Mouse (Mus musculus) large intestine, adult 2 months (tissue): ENCODE measurements around the gene Fbxo46. TPM values are rescaled to one million over a fixed set of nuclear protein-coding genes. Genes with fewer than 3 reads are reported as not detected.

Source experiments
- polyA plus RNA-seq: library from polyadenylated mRNA; depleted of rRNA; stranded (reverse); fragments of >200 nt; gene quantifications from 2 replicates; pipeline ENCODE4 v1.2.3, GENCODE M21; 2012; rRNA removed

Fbxo46 gene
- polyA plus RNA-seq, 1 experiment: 9.8 TPM

Other genes with a start within 250 kb of the Fbxo46 start
- 539 and 693 TPM in 2 replicates for gene Pglyrp1, start 248.5 kb upstream of the Fbxo46 start, polyA plus RNA-seq
- 19.2 and 25.2 TPM in 2 replicates for gene Ccdc61, start 209.4 kb upstream of the Fbxo46 start, polyA plus RNA-seq
- 0.17 and 0.21 TPM in 2 replicates for gene Nova2, start 194.0 kb upstream of the Fbxo46 start, polyA plus RNA-seq
- gene Nanos2, start 132.5 kb upstream of the Fbxo46 start, polyA plus RNA-seq: not detected in 2 replicates
- 1.9 and 2.0 TPM in 2 replicates for gene Mypop, start 128.6 kb upstream of the Fbxo46 start, polyA plus RNA-seq
- 18.7 and 19.4 TPM in 2 replicates for gene Irf2bp1, start 115.8 kb upstream of the Fbxo46 start, polyA plus RNA-seq
- 24.9 and 28.3 TPM in 2 replicates for gene Foxa3, start 96.3 kb upstream of the Fbxo46 start, polyA plus RNA-seq
- 54.8 and 68.3 TPM in 2 replicates for gene Sympk, start 95.5 kb upstream of the Fbxo46 start, polyA plus RNA-seq
- 0.11 TPM in 1 of 2 replicates, not detected in the other for gene Rsph6a, start 65.2 kb upstream of the Fbxo46 start, polyA plus RNA-seq
- gene Dmwd, start 43.6 kb upstream of the Fbxo46 start, polyA plus RNA-seq: 15.3 and 15.6 TPM in 2 replicates
- gene Dmpk, start 36.0 kb upstream of the Fbxo46 start, polyA plus RNA-seq: 308 and 400 TPM in 2 replicates
- gene Six5, start 25.3 kb upstream of the Fbxo46 start, polyA plus RNA-seq: 14.5 and 17.2 TPM in 2 replicates
- gene Gm4969, start 1.5 kb upstream of the Fbxo46 start, polyA plus RNA-seq: 0.03 TPM in 1 of 2 replicates, not detected in the other
- 7.7 and 9.8 TPM in 2 replicates for gene Qpctl, start 29.4 kb downstream of the Fbxo46 start, polyA plus RNA-seq
- 47.1 and 49.1 TPM in 2 replicates for gene Snrpd2, start 29.9 kb downstream of the Fbxo46 start, polyA plus RNA-seq
- gene Gipr, start 46.3 kb downstream of the Fbxo46 start, polyA plus RNA-seq: 0.67 and 0.68 TPM in 2 replicates
- 16.7 and 19.6 TPM in 2 replicates for gene Eml2, start 56.6 kb downstream of the Fbxo46 start, polyA plus RNA-seq
- 3.2 TPM in 2 replicates for gene Gpr4, start 92.7 kb downstream of the Fbxo46 start, polyA plus RNA-seq
- 33.6 and 36.3 TPM in 2 replicates for gene Opa3, start 108.5 kb downstream of the Fbxo46 start, polyA plus RNA-seq
- 241 and 341 TPM in 2 replicates for gene Vasp, start 152.0 kb downstream of the Fbxo46 start, polyA plus RNA-seq
- 0.33 and 1.3 TPM in 2 replicates for gene Ppm1n, start 160.2 kb downstream of the Fbxo46 start, polyA plus RNA-seq
- 12.7 and 18.9 TPM in 2 replicates for gene Rtn2, start 162.8 kb downstream of the Fbxo46 start, polyA plus RNA-seq
- gene Fosb, start 190.2 kb downstream of the Fbxo46 start, polyA plus RNA-seq: 1.4 and 6.2 TPM in 2 replicates
- gene Ercc1, start 224.9 kb downstream of the Fbxo46 start, polyA plus RNA-seq: 26.9 and 31.2 TPM in 2 replicates
- 3.2 and 4.1 TPM in 2 replicates for gene Cd3eap, start 239.6 kb downstream of the Fbxo46 start, polyA plus RNA-seq
- gene Ppp1r13l, start 239.9 kb downstream of the Fbxo46 start, polyA plus RNA-seq: 4.8 and 5.7 TPM in 2 replicates